Mouse (Mus musculus) stomach, postnatal 0 days (tissue): Measurements from ENCODE around the gene Cdh4. TPM values are rescaled to one million over a fixed set of nuclear protein-coding genes. Genes with fewer than 3 reads are reported as not detected.

Experiments used
- ATAC-seq: fragments of 200-750 bp; cut with Nextera tagmentation; 2 replicates; pipeline ENCODE4 v1.8.0; 2017; ENCODE audit not compliant: low FRiP score, low TSS enrichment
- DNase-seq: peaks from one replicate; pipeline ENCODE4 v3.0.0-alpha.2; 2016; ENCODE audit warnings: low spot score
- H3K27ac ChIP-seq: fragments of 300-500 bp; sonication (generic); replicated peaks from 2 replicates; pipeline ENCODE4 v1.5.1; 2014; ENCODE audit warnings: mild to moderate bottlenecking, control low read depth
- H3K27me3 ChIP-seq: fragments of 300-500 bp; sonication (generic); 2 replicates; pipeline ENCODE4 v1.6.1; 2014; ENCODE audit warnings: low read length; ENCODE audit not compliant: control insufficient read depth, insufficient read depth
- H3K36me3 ChIP-seq: fragments of 300-500 bp; sonication (generic); 2 replicates; pipeline ENCODE4 v1.6.1; 2014; ENCODE audit warnings: low read length, mixed read lengths; ENCODE audit not compliant: control insufficient read depth, insufficient read depth
- H3K4me1 ChIP-seq: fragments of 300-500 bp; sonication (generic); replicated peaks from 2 replicates; pipeline ENCODE4 v1.6.1; 2014; ENCODE audit warnings: antibody characterized with exemption; ENCODE audit not compliant: control insufficient read depth, insufficient read depth
- H3K4me2 ChIP-seq: fragments of 300-500 bp; sonication (generic); replicated peaks from 2 replicates; pipeline ENCODE4 v1.6.1; 2014; ENCODE audit warnings: low read depth, mild to moderate bottlenecking, control low read depth, moderate library complexity
- H3K4me3 ChIP-seq: fragments of 300-500 bp; sonication (generic); 2 replicates; pipeline ENCODE4 v1.5.1; 2014; ENCODE audit warnings: low read depth, low read length, control low read depth
- H3K9ac ChIP-seq: fragments of 300-500 bp; sonication (generic); 2 replicates; pipeline ENCODE4 v1.6.1; 2014; ENCODE audit warnings: mild to moderate bottlenecking, low read length, control low read depth, mixed read lengths
- H3K9me3 ChIP-seq: fragments of 300-500 bp; sonication (generic); 2 replicates; pipeline ENCODE4 v1.6.1; 2016; ENCODE audit warnings: low read length; ENCODE audit not compliant: control insufficient read depth
- CTCF ChIP-seq: IDR thresholded peaks from 2 replicates; pipeline ENCODE4 v1.5.1; 2016; ENCODE audit warnings: antibody characterized with exemption, low read depth, mild to moderate bottlenecking, moderate library complexity
- EP300 ChIP-seq: optimal IDR thresholded peaks from 2 replicates; pipeline ENCODE3; 2016; ENCODE audit warnings: antibody characterized with exemption
- WGBS: fragments of 180-500 bp; shearing (Covaris S2); extraction: QIAGEN DNeasy Blood & Tissue Kit; methylation state at CpG from one replicate; pipeline ENCODE4 v1.1.7; 2014; 5-methylcytosine and 5-hydroxymethylcytosine counted together
- polyA plus RNA-seq: library from polyadenylated mRNA; unstranded; fragments of >200 nt; fragmentation: Nextera tagmentation; extraction: Ambion mirVana; gene quantifications from 2 replicates; pipeline ENCODE4 v1.2.1, GENCODE M21; 2015

Gene Cdh4
- polyA plus RNA-seq, 1 experiment from 2014 or later, result 3.1 TPM

GRCm38 (mm10) chr2:179441086-179441485 is 1.1 kb upstream of the Cdh4 start:
- WGBS, result 80% methylated on average over 3 of the region's 3 CpGs
- no peak for ATAC-seq
- H3K4me1 ChIP-seq, result peaks cover 3% of the 10 kb centered on the region; the same call in 1 of the 2 replicates
- no peaks in the 10 kb centered on the region for H3K36me3 ChIP-seq
- no peak overlapping the region for H3K4me2 ChIP-seq
- TF ChIP-seq CTCF (no peak), EP300 (no peak)
- H3K4me3 ChIP-seq, result no peak overlapping the region
- no peak overlapping the region for H3K27ac ChIP-seq
- no peak overlapping the region for H3K9ac ChIP-seq
- no peak for DNase-seq
- H3K9me3 ChIP-seq, result no peaks in the 10 kb centered on the region
- peaks cover 2% of the 10 kb centered on the region; the same call in 1 of the 2 replicates for H3K27me3 ChIP-seq

GRCm38 (mm10) chr2:179441717-179442116 is 514 bp upstream of the Cdh4 start:
- DNase-seq, result no peak
- 36% methylated on average over 8 of the region's 8 CpGs for WGBS
- Histone ChIP-seq H3K4me2 (peak overlapping the region; percentile 100), H3K4me1 (peaks cover 3% of the 10 kb centered on the region; the same call in 1 of the 2 replicates), H3K36me3 (no peaks in the 10 kb centered on the region), H3K27me3 (peaks cover 2% of the 10 kb centered on the region; the same call in 1 of the 2 replicates), H3K9me3 (no peaks in the 10 kb centered on the region), H3K9ac (no peak overlapping the region), H3K27ac (no peak overlapping the region), H3K4me3 (peak overlapping the region; percentile 61; the same call in 1 of the 2 replicates)
- peak; percentile 21; the same call in 1 of the 2 replicates for ATAC-seq
- TF ChIP-seq EP300 (no peak), CTCF (no peak)

- under 1% methylated on average over 72 of the region's 95 CpGs for WGBS
- H3K4me3 ChIP-seq, result peak overlapping the region; percentile 61
- H3K4me1 ChIP-seq, result peaks cover 3% of the 10 kb centered on the region; the same call in 1 of the 2 replicates
- peak; percentile 72 for ATAC-seq
- H3K27ac ChIP-seq, result no peak overlapping the region; the same call in 1 of the 2 replicates
- peak; percentile 46 for DNase-seq
- TF ChIP-seq CTCF (no peak; the same call in 1 of the 2 replicates), EP300 (no peak)
- H3K9ac ChIP-seq, result peak overlapping the region; percentile 47
- peak overlapping the region; percentile 100 for H3K4me2 ChIP-seq
- H3K9me3 ChIP-seq, result no peaks in the 10 kb centered on the region
- no peaks in the 10 kb centered on the region for H3K36me3 ChIP-seq
- peaks cover 2% of the 10 kb centered on the region; the same call in 1 of the 2 replicates for H3K27me3 ChIP-seq
Observed at GRCm38 (mm10) chr2:179442541-179443225, 452 bp downstream of the Cdh4 start.

- peaks cover 2% of the 10 kb centered on the region; the same call in 1 of the 2 replicates for H3K27me3 ChIP-seq
- TF ChIP-seq EP300 (no peak), CTCF (no peak; the same call in 1 of the 2 replicates)
- 1% methylated on average over 46 of the region's 51 CpGs for WGBS
- H3K4me1 ChIP-seq, result peaks cover 3% of the 10 kb centered on the region; the same call in 1 of the 2 replicates
- ATAC-seq (no peak), DNase-seq (peak; percentile 45)
- no peak overlapping the region for H3K27ac ChIP-seq
- H3K4me3 ChIP-seq, result peak overlapping the region; percentile 61
- no peaks in the 10 kb centered on the region for H3K9me3 ChIP-seq
- no peaks in the 10 kb centered on the region for H3K36me3 ChIP-seq
- peak overlapping the region; percentile 47; the same call in 1 of the 2 replicates for H3K9ac ChIP-seq
- H3K4me2 ChIP-seq, result peak overlapping the region; percentile 100
Observed at GRCm38 (mm10) chr2:179443226-179443815, 1.1 kb downstream of the Cdh4 start.

GRCm38 (mm10) chr2:179443959-179444358 is 1.7 kb downstream of the Cdh4 start:
- H3K9ac ChIP-seq, result no peak overlapping the region
- no peaks in the 10 kb centered on the region for H3K36me3 ChIP-seq
- no peak overlapping the region; the same call in 1 of the 2 replicates for H3K4me3 ChIP-seq
- ATAC-seq, result no peak
- H3K4me1 ChIP-seq, result peaks cover 3% of the 10 kb centered on the region; the same call in 1 of the 2 replicates
- no peak for DNase-seq
- no peaks in the 10 kb centered on the region for H3K9me3 ChIP-seq
- TF ChIP-seq EP300, result no peak
- peak; percentile 27 for TF ChIP-seq CTCF
- peak overlapping the region; percentile 100; the same call in 1 of the 2 replicates for H3K4me2 ChIP-seq
- H3K27me3 ChIP-seq, result peaks cover 2% of the 10 kb centered on the region; the same call in 1 of the 2 replicates
- 25% methylated on average over 6 of the region's 11 CpGs for WGBS
- no peak overlapping the region for H3K27ac ChIP-seq
